Comparison of ENCODE assay signal across 9 mouse cellular contexts in the genomic region with DNA sequence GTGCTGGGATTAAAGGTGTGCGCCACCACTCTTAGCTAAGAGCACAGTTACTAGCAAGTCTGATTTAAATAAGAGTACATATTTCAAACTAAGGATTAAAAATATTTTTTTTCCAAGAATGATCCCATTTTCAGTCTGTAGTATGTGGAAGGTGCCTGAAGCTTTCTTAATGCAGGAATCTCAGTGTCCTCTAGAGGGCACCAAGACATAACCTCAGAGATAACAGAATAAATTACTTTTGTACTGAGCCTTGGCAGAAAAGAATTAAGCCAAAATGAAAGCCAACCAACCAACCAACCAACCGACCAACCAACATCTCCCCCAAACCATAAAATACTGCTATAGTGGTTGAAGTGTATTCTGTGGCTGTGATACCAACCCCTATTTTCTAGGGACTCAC. TPM values are rescaled to one million over a fixed set of nuclear protein-coding genes. Genes with fewer than 3 reads are reported as not detected.
A peak's percentile ranks its signal among the peaks of the same experiment; 100 is the strongest.
DNase-seq lines count a peak whose midpoint lies in the region; ATAC-seq and TF ChIP-seq lines count a peak whose summit lies in the region.
"Had no signal": no experiment of that assay in that cellular context is flagged by ENCODE, and none has a peak within 500 bp of the region (broad histone marks: within the 10 kb centered on the region; RNA-seq: fewer than 3 reads in every experiment).

No protein-coding gene starts in this region.

- TF ChIP-seq CTCF in lung, embryonic 14.5 days (IDR thresholded peaks at IDR 0.05; ENCODE audit: low read depth), result peak; percentile 70
- no peak for TF ChIP-seq CTCF in lung, adult 2 months (IDR thresholded peaks at IDR 0.05; ENCODE audit: insufficient read depth, low read length)

- no peak for TF ChIP-seq POLR2A in lung, adult 2 months (IDR thresholded peaks at IDR 0.05; ENCODE audit: borderline replicate concordance, extremely low read depth, low read depth, low read length)

- WGBS in lung, embryonic 14.5 days, result 53% methylated on average over 2 of the region's 2 CpGs
- WGBS in lung, adult 2 months, result 44% methylated on average over 2 of the region's 2 CpGs
- whole genome bisulfite sequencing in forebrain, embryonic 16.5 days, result 63% methylated on average over 2 of the region's 2 CpGs

- no peak; the same call in 1 of the 2 replicates for ATAC-seq in cerebellum, adult (ENCODE audit: insufficient number of reproducible peaks, low FRiP score, low TSS enrichment)
- ATAC-seq in lung, embryonic 14.5 days (ENCODE audit: insufficient read depth), result 0 out of 2 replicates have a peak, but pooled peaks have one; percentile 21
- peak; percentile 43; the same call in 1 of the 2 replicates for ATAC-seq in forebrain, embryonic 16.5 days

- H3K36me3 ChIP-seq in lung, embryonic 14.5 days (ENCODE audit: insufficient read depth), result 0 out of 2 replicates have a peak, but pooled peaks cover 3% of the 10 kb centered on the region
- H3K36me3 ChIP-seq in forebrain, embryonic 16.5 days (ENCODE audit: control insufficient read depth, insufficient read depth), result no peaks in the 10 kb centered on the region
- H3K36me3 ChIP-seq: lung, embryonic 15.5 days had no signal

- H3K9ac ChIP-seq in lung, embryonic 14.5 days, result no peak overlapping the region
- H3K9ac ChIP-seq in forebrain, embryonic 16.5 days (replicated peaks; ENCODE audit: low read depth, low read length), result no peak overlapping the region
- H3K9ac ChIP-seq: lung, embryonic 15.5 days had no signal

- peak; percentile 48 for DNase-seq in cerebellum, adult 11 months
- DNase-seq in lung, embryonic 14.5 days, result peak; percentile 79
- DNase-seq in lung, adult 2 months, result no peak
- peak; percentile 82 for DNase-seq in brain, adult 2 months (ENCODE audit: low read depth, low spot score)
- DNase-seq in lung, postnatal 10 days, result peak; percentile 64
- peak; percentile 12 for DNase-seq in thymus, postnatal 25 days

- H3K4me3 ChIP-seq in lung, embryonic 14.5 days (ENCODE audit: low read depth, low read length), result no peak overlapping the region
- H3K4me3 ChIP-seq in lung, adult 2 months (replicated peaks; ENCODE audit: extremely low read depth, low read depth, low read length), result no peak overlapping the region
- H3K4me3 ChIP-seq in forebrain, embryonic 16.5 days (replicated peaks; ENCODE audit: low read length), result no peak overlapping the region
- H3K4me3 ChIP-seq: lung, embryonic 15.5 days had no signal

- H3K27ac ChIP-seq in lung, embryonic 14.5 days (ENCODE audit: low read depth), result no peak overlapping the region
- no peak overlapping the region for H3K27ac ChIP-seq in forebrain, embryonic 16.5 days (ENCODE audit: low read length)
- H3K27ac ChIP-seq: lung, embryonic 15.5 days had no signal

- no peaks in the 10 kb centered on the region for H3K9me3 ChIP-seq in lung, embryonic 14.5 days (ENCODE audit: low read depth, low read length)
- H3K9me3 ChIP-seq in forebrain, embryonic 16.5 days (ENCODE audit: control insufficient read depth, low read length), result no peaks in the 10 kb centered on the region
- H3K9me3 ChIP-seq: lung, embryonic 15.5 days had no signal

- no peak overlapping the region for H3K4me2 ChIP-seq in lung, embryonic 14.5 days
- no peak overlapping the region for H3K4me2 ChIP-seq in forebrain, embryonic 16.5 days (ENCODE audit: low read length)
- H3K4me2 ChIP-seq: lung, embryonic 15.5 days had no signal

- no peaks in the 10 kb centered on the region for H3K4me1 ChIP-seq in lung, embryonic 14.5 days (ENCODE audit: insufficient read depth)
- H3K4me1 ChIP-seq in lung, adult 2 months (ENCODE audit: control insufficient read depth, insufficient read depth, low read length), result no peaks in the 10 kb centered on the region
- no peaks in the 10 kb centered on the region for H3K4me1 ChIP-seq in forebrain, embryonic 16.5 days (replicated peaks; ENCODE audit: control insufficient read depth, insufficient read depth, low read length)
- H3K4me1 ChIP-seq: lung, embryonic 15.5 days had no signal

- no peaks in the 10 kb centered on the region for H3K27me3 ChIP-seq in lung, embryonic 14.5 days (ENCODE audit: insufficient read depth, low read length)
- H3K27me3 ChIP-seq in forebrain, embryonic 16.5 days (replicated peaks; ENCODE audit: control insufficient read depth, insufficient read depth, low read length), result no peaks in the 10 kb centered on the region
- H3K27me3 ChIP-seq: lung, embryonic 15.5 days had no signal

RNA-seq across cellular contexts. Expression of gene Ttc7b, which starts 57.7 kb away (rescaled TPM):
- polyA plus RNA-seq in lung, embryonic 14.5 days (2014; fragmentation: Nextera tagmentation; extraction: Ambion mirVana), result 6.3 and 8.1 TPM in 2 replicates
- 50.7 and 52.4 TPM in 2 replicates for polyA plus RNA-seq in lung, adult 2 months (2012; rRNA removed)
- 5.4 and 7.4 TPM in 2 replicates for polyA plus RNA-seq in forebrain, embryonic 16.5 days (2015; fragmentation: Nextera tagmentation; extraction: Ambion mirVana)
